Mouse (Mus musculus) T-cell, adult 2 months (primary cell): ENCODE data around the gene Myl3.

Experiments
- DNase-seq: peaks from one replicate; pipeline ENCODE4 v3.0.0; 2022; ENCODE audit warnings: low spot score

The Myl3 gene

GRCm38 (mm10) chr9:110741711-110742294, at the start of gene Myl3:
TSS of gene Myl3 (plus strand) at chr9:110741861.
- DNase-seq, result no peak

GRCm38 (mm10) chr9:110695165-110695755, 46.4 kb upstream of the Myl3 start:
- DNase-seq, result no peak

GRCm38 (mm10) chr9:110696427-110696826, 45.2 kb upstream of the Myl3 start:
- DNase-seq, result no peak

GRCm38 (mm10) chr9:110697465-110697864, 44.2 kb upstream of the Myl3 start:
- no peak for DNase-seq

GRCm38 (mm10) chr9:110699574-110699973, 42.1 kb upstream of the Myl3 start:
- no peak for DNase-seq

- DNase-seq, result no peak
These were observed 40.3 kb upstream of the Myl3 start for GRCm38 (mm10) chr9:110701114-110702032.

- no peak for DNase-seq
These were observed 38.8 kb upstream of the Myl3 start for GRCm38 (mm10) chr9:110702848-110703247.

DNA sequence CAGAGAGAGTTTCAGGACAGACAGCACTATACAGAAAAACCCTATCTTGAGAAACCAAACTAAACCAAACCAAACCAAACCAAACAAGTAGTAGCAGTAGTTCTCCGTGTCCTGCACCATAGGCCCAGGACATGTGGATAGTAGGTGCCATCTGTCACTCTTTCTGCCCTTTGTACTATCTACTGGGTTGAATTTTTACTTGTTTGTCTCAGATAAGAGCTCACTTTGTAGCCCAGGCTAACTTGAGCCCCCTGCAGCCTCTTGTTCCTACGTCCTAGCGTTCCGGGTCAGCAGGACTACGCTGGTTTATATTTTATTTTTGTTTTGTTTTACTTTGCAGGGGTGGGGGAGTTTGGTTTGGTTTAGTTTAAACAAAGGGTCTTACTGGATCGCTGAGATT, 37.7 kb upstream of the Myl3 start:
- DNase-seq, result no peak

GRCm38 (mm10) chr9:110706784-110707183, 34.9 kb upstream of the Myl3 start:
- DNase-seq, result no peak

DNA sequence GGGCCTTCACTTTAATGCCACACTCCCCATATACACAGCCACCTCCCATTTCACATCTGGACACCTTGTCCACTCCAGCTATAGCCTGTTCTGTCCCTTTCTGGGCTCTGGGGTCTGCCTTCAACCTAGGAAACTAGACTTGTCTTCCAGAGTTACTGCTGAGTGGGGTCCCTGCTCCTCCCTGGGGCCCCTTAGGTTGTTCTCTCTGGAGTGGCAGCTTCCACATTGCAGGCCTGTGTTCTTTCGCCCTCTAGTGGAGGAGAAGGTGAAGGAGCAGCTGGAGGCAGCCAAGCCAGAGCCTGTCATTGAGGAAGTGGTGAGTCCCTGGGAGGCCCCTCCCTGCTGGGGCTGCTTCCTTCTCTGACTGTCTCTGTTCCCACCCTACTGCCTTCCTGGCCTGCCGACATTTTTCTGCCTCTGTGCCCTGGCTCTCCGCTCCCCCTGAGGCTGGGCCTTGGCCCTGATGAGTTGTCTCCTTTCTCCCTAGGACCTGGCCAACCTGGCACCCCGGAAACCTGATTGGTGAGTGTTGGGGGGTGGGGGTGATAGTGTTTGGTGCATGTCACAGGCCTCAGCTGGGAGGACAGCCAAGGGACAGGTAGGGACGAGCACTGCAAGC, 31.9 kb upstream of the Myl3 start:
- DNase-seq, result peak; percentile 89

DNA sequence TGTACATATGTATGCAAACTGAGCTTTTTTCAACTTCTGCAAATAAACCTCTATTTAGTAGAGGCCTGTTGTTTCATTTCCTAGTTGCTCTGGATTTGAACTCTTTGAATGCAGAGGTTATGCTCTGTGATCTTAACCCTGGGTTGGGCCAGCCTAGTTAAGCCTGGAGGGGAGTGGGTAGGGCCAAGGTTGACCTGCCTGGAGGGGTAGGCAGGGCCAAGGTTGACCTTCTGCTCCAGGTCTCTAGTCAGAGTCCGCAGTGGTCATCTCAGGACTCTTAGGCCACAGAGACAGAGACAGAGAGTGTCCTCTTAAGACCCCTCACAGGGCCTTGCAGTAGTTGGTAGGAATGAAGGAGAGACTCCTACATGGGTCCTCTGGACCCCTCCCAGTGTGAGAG, 30.1 kb upstream of the Myl3 start:
- DNase-seq, result no peak

DNA sequence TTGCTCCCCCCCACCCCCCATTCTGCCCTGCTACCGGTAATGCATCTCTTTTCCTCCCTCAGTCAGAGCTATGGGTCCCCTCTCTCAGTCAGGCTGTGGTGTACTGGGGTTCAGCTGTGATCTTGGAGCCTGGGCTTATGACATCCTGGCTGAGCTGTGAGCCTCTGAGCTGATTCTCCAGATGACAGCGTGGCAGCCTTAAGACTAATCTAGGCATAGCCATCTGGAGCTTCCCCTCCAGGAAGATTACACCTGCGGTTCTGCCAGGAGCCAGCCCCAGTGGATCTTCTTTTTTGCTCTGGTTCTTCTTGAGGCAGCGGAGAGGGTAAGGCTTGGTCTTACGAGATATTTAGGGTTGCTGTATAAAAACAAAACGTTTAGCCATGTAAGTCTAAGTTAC, 29.7 kb upstream of the Myl3 start:
- no peak for DNase-seq

DNA sequence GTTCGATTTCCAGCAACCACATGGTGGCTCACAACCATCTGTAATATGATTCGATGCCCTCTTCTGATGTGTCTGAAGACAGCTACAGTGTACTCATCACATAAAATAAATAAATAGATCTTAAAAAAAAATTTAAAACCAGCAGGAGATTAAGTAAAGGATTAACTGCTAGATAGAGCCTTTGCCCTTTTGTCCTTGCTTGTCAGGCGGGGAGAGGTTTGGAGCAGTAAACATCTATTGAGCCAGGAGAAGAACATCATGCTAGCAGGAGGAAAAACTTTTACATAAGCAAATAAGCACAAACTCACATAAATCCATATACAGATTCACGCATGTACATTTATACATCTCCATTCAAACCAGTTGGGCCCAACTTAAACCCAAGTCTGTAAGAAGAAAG, 29.1 kb upstream of the Myl3 start:
- DNase-seq, result no peak

DNA sequence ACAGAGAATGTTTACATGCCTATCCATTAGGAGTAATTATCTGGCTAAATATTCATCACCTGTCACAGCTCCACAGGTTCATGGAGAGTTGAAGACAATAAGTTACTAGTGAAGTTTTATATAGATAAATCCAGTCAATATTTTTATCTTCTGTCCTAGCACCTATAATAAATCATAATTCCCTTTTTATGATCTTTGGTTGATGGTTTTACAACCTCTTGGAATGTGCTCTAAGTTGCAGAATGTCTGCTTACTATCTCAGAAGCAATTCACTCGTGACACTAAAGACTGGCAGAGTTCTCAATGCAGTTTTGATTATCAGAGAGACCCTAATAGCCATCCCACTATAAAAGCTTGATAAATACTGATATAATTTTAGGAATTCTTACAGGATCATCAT, 28.3 kb upstream of the Myl3 start:
- no peak for DNase-seq

GRCm38 (mm10) chr9:110715426-110715825, 26.2 kb upstream of the Myl3 start:
- no peak for DNase-seq

- peak; percentile 43 for DNase-seq
These were observed 24.9 kb upstream of the Myl3 start for GRCm38 (mm10) chr9:110716775-110717174.

DNA sequence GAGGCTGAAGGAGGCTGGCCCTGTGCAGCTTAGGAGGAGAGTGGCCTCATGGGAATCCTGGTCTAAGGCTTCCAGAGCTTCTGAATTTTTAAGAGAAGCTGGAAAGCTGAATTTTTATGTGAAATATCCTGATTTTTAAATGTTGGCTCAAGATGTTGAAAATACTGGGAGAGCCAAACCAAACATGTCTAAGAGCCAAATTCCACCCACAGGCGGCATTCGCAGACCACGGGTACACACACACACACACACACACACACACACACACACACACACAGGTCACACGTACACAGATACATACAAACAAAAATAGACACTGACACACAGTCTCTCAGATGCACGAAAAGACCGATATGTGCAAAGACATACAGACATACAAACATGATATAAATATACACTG, 23.6 kb upstream of the Myl3 start:
- no peak for DNase-seq

DNA sequence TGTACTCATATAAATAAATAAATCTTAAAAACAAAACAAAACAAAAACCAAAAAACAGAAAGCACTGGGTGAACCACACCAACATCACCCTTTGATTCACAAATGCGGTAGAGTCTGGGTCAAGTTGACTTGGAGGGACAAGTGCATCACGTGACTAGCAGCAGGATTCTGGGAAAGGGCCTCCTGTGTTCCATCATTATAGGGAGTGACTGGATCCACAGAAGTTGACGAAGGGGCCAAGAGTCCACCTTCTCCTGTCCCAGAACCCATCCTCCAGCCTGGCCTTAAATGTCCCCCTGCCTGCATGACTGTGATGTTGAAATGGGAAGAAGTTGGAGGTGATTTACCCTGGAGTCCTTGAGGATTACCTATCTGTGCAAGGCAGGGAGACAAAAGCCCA, 22.9 kb upstream of the Myl3 start:
- DNase-seq, result no peak

- no peak for DNase-seq
These were observed 21.7 kb upstream of the Myl3 start for GRCm38 (mm10) chr9:110719977-110720376.

- no peak for DNase-seq
These were observed 19.6 kb upstream of the Myl3 start for GRCm38 (mm10) chr9:110722060-110722459.

- no peak for DNase-seq
These were observed 15.9 kb upstream of the Myl3 start for GRCm38 (mm10) chr9:110725721-110726135.

DNA sequence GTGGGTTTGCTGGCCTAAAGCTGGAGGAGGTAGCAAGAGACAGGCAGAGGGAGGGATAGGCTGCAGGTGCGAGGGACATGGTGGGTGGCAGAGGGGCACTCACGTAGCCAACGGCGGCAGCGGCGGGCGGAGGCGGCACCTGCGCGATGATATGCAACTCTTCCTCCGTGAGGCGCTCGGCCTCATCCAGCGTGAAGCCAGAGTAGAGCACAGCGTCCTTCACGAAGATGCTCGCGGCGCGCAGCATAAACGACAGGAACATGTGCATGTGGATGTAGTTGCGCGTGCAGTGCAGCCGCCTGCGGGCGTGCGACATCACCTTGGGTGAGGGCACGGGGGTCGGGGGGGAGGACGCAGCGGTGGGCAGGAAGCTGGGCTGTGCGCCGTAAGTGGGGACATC, 14.8 kb upstream of the Myl3 start:
- DNase-seq, result no peak

- peak; percentile 51 for DNase-seq
These were observed 11.8 kb upstream of the Myl3 start for GRCm38 (mm10) chr9:110729841-110730240.
